Mouse (Mus musculus): ENCODE measurements around the gene Erc2.

The Erc2 gene

GRCm38 (mm10) chr14:27945276-27945675 lies 323.0 kb downstream of the Erc2 start:
- no peak for DNase-seq (ENCODE audit: low spot score)

- DNase-seq (ENCODE audit: low spot score), result no peak
Measured at GRCm38 (mm10) chr14:27946211-27946610, 324.0 kb downstream of the Erc2 start.

GRCm38 (mm10) chr14:27948391-27948790 lies 326.2 kb downstream of the Erc2 start:
- no peak for DNase-seq (ENCODE audit: low spot score)

- DNase-seq (ENCODE audit: low spot score), result no peak
Measured at GRCm38 (mm10) chr14:27953814-27954213, 331.6 kb downstream of the Erc2 start.

GRCm38 (mm10) chr14:27956801-27957200 lies 334.6 kb downstream of the Erc2 start:
- no peak for DNase-seq (ENCODE audit: low spot score)

- no peak for DNase-seq (ENCODE audit: low spot score)
Measured at GRCm38 (mm10) chr14:27973701-27974100, 351.5 kb downstream of the Erc2 start.

- DNase-seq (ENCODE audit: low spot score), result no peak
Measured at GRCm38 (mm10) chr14:27975661-27976060, 353.4 kb downstream of the Erc2 start.

- DNase-seq (ENCODE audit: low spot score), result no peak
Measured at GRCm38 (mm10) chr14:27984758-27985157, 362.5 kb downstream of the Erc2 start.

GRCm38 (mm10) chr14:27985201-27985600 lies 363.0 kb downstream of the Erc2 start:
- DNase-seq (ENCODE audit: low spot score), result no peak

GRCm38 (mm10) chr14:27987422-27987821 lies 365.2 kb downstream of the Erc2 start:
- no peak for DNase-seq (ENCODE audit: low spot score)

- DNase-seq (ENCODE audit: low spot score), result no peak
Measured at GRCm38 (mm10) chr14:27998551-27998950, 376.3 kb downstream of the Erc2 start.

GRCm38 (mm10) chr14:28004023-28004422 lies 381.8 kb downstream of the Erc2 start:
- DNase-seq (ENCODE audit: low spot score), result no peak

GRCm38 (mm10) chr14:28010536-28011280 lies 388.5 kb downstream of the Erc2 start:
- no peak for DNase-seq (ENCODE audit: low spot score)

GRCm38 (mm10) chr14:28023199-28023598 lies 401.0 kb downstream of the Erc2 start:
- DNase-seq (ENCODE audit: low spot score), result no peak

GRCm38 (mm10) chr14:28030870-28031269 lies 408.6 kb downstream of the Erc2 start:
- no peak for DNase-seq (ENCODE audit: low spot score)

GRCm38 (mm10) chr14:28035013-28035412 lies 412.8 kb downstream of the Erc2 start:
- DNase-seq (ENCODE audit: low spot score), result no peak

- DNase-seq (ENCODE audit: low spot score), result no peak
Measured at GRCm38 (mm10) chr14:28043095-28043494, 420.9 kb downstream of the Erc2 start.

- DNase-seq (ENCODE audit: low spot score), result no peak
Measured at GRCm38 (mm10) chr14:28051646-28052045, 429.4 kb downstream of the Erc2 start.

GRCm38 (mm10) chr14:28057159-28057884 lies 435.1 kb downstream of the Erc2 start:
- DNase-seq (ENCODE audit: low spot score), result no peak

GRCm38 (mm10) chr14:28057885-28058860 lies 435.9 kb downstream of the Erc2 start:
- no peak for DNase-seq (ENCODE audit: low spot score)

- no peak for DNase-seq (ENCODE audit: low spot score)
Measured at GRCm38 (mm10) chr14:28060891-28061290, 438.7 kb downstream of the Erc2 start.

- DNase-seq (ENCODE audit: low spot score), result no peak
Measured at GRCm38 (mm10) chr14:28061649-28062375, 439.6 kb downstream of the Erc2 start.

All from spleen, adult 12 weeks (tissue).